Mouse (Mus musculus) adrenal gland (tissue): Measurements from ENCODE around the gene Elavl3.

ENCODE experiments used
- intact Hi-C: fragments of 180-260 bp; cut with DNase I; formaldehyde crosslinking; loops from one replicate; pipeline ENCODE4 v1.15.1; 2025

Elavl3 gene

GRCm38 (mm10) chr9:22061339-22061738 lies 9.5 kb upstream of the Elavl3 start:
- intact Hi-C loops = loop anchor here (10.0 kb wide), 1 partner anchor 163 kb away; the partner anchor contains the start of gene Zfp809

- intact Hi-C loops = no loop called here
Observed at GRCm38 (mm10) chr9:22058011-22058424, 6.2 kb upstream of the Elavl3 start.

- intact Hi-C loops = no loop called here
Observed at GRCm38 (mm10) chr9:22057031-22057517, 5.3 kb upstream of the Elavl3 start.

GRCm38 (mm10) chr9:22056303-22056910 lies 4.6 kb upstream of the Elavl3 start:
- intact Hi-C loops = no loop called here

GRCm38 (mm10) chr9:22055713-22056112 lies 3.9 kb upstream of the Elavl3 start:
- intact Hi-C loops = loop anchor here (2.0 kb wide), 1 partner anchor 77 kb away; no protein-coding TSS in a partner anchor

- intact Hi-C loops = loop anchor here (2.0 kb wide), 1 partner anchor 76 kb away; no protein-coding TSS in a partner anchor
Observed at GRCm38 (mm10) chr9:22054411-22055076, 2.7 kb upstream of the Elavl3 start.

- intact Hi-C loops = loop anchor here (2.0 kb wide), 1 partner anchor 75 kb away; no protein-coding TSS in a partner anchor
Observed at GRCm38 (mm10) chr9:22053657-22054056, 1.8 kb upstream of the Elavl3 start.

- intact Hi-C loops = no loop called here
Observed at GRCm38 (mm10) chr9:22051161-22051957, 464 bp downstream of the Elavl3 start.

GRCm38 (mm10) chr9:22050351-22050889 lies 1.4 kb downstream of the Elavl3 start:
- intact Hi-C loops = no loop called here

- intact Hi-C loops = loop anchor here (5.0 kb wide), 1 partner anchor 42 kb away; no protein-coding TSS in a partner anchor
Observed at GRCm38 (mm10) chr9:22049721-22050270, 2.0 kb downstream of the Elavl3 start.

GRCm38 (mm10) chr9:22049315-22049714 lies 2.5 kb downstream of the Elavl3 start:
- intact Hi-C loops = loop anchor here (5.0 kb wide), 1 partner anchor 42 kb away; no protein-coding TSS in a partner anchor

GRCm38 (mm10) chr9:22047329-22047728 lies 4.5 kb downstream of the Elavl3 start:
- intact Hi-C loops = loop anchor here (5.0 kb wide), 1 partner anchor 40 kb away; no protein-coding TSS in a partner anchor

GRCm38 (mm10) chr9:22041832-22042231 lies 10.0 kb downstream of the Elavl3 start:
- intact Hi-C loops = no loop called here

- intact Hi-C loops = no loop called here
Observed at GRCm38 (mm10) chr9:22037826-22038225, 14.0 kb downstream of the Elavl3 start.

GRCm38 (mm10) chr9:22035300-22036044 lies 16.4 kb downstream of the Elavl3 start:
- intact Hi-C loops = no loop called here

- intact Hi-C loops = no loop called here
Observed at GRCm38 (mm10) chr9:22030386-22030785, 21.4 kb downstream of the Elavl3 start.

- intact Hi-C loops = no loop called here
Observed at GRCm38 (mm10) chr9:22028467-22028866, 23.4 kb downstream of the Elavl3 start.

GRCm38 (mm10) chr9:22024592-22024991 lies 27.2 kb downstream of the Elavl3 start:
- intact Hi-C loops = no loop called here

- intact Hi-C loops = no loop called here
Observed at GRCm38 (mm10) chr9:22017208-22017825, 34.5 kb downstream of the Elavl3 start.

GRCm38 (mm10) chr9:22016245-22016644 lies 35.6 kb downstream of the Elavl3 start:
- intact Hi-C loops = no loop called here
